Mouse (Mus musculus) lung, postnatal 14 days (tissue): Measurements from ENCODE around the gene Tmed11.
A peak's percentile ranks its signal among the peaks of the same experiment; 100 is the strongest.
"Not testable (repeated sequence)": the region's sequence is repeated elsewhere in the genome, so short reads cannot be mapped to it uniquely, and the experiment has no call there.

ENCODE experiments used
- DNase-seq: peaks from one replicate; pipeline ENCODE4 v3.0.0; 2021

Tmed11 gene

GRCm38 (mm10) chr5:108795263-108795662, at the start of gene Tmed11:
TSS of gene Tmed11 (minus strand) at chr5:108795363.
- not testable (repeated sequence) for DNase-seq

- peak; percentile 38 for DNase-seq
Measured at GRCm38 (mm10) chr5:108836156-108836555, 41.0 kb upstream of the Tmed11 start.

- DNase-seq: no peak
Measured at GRCm38 (mm10) chr5:108823276-108823675, 28.1 kb upstream of the Tmed11 start.

- DNase-seq: not testable (repeated sequence)
Measured at GRCm38 (mm10) chr5:108808750-108809149, 13.6 kb upstream of the Tmed11 start, which contains the start of gene Vmn2r8. TSS of gene Vmn2r8 (minus strand) at chr5:108808850.

- DNase-seq: no peak
Measured at GRCm38 (mm10) chr5:108803646-108804045, 8.5 kb upstream of the Tmed11 start.

GRCm38 (mm10) chr5:108790385-108790784, 4.8 kb downstream of the Tmed11 start:
- DNase-seq: peak; percentile 41

GRCm38 (mm10) chr5:108774630-108775306, 20.4 kb downstream of the Tmed11 start, which contains the start of gene Rnf212:
TSS of gene Rnf212 (minus strand) at chr5:108774982.
- no peak for DNase-seq

- no peak for DNase-seq
Measured at GRCm38 (mm10) chr5:108760002-108760401, 35.2 kb downstream of the Tmed11 start.

- DNase-seq: peak; percentile 24
Measured at GRCm38 (mm10) chr5:108758396-108758795, 36.8 kb downstream of the Tmed11 start.

- DNase-seq: not testable (repeated sequence)
Measured at GRCm38 (mm10) chr5:108751258-108751657, 43.9 kb downstream of the Tmed11 start.

- no peak for DNase-seq
Measured at GRCm38 (mm10) chr5:108750328-108751210, 44.6 kb downstream of the Tmed11 start.

- DNase-seq: no peak
Measured at GRCm38 (mm10) chr5:108744629-108745028, 50.5 kb downstream of the Tmed11 start.

- no peak for DNase-seq
Measured at GRCm38 (mm10) chr5:108743856-108744255, 51.3 kb downstream of the Tmed11 start.

- no peak for DNase-seq
Measured at GRCm38 (mm10) chr5:108742596-108742995, 52.6 kb downstream of the Tmed11 start.

GRCm38 (mm10) chr5:108741844-108742243, 53.3 kb downstream of the Tmed11 start:
- DNase-seq: no peak

- DNase-seq: no peak
Measured at GRCm38 (mm10) chr5:108727425-108727824, 67.7 kb downstream of the Tmed11 start.
